Mouse (Mus musculus): Measurements from ENCODE around the gene Fpr2.
"Not testable (repeated sequence)": the region's sequence is repeated elsewhere in the genome, so short reads cannot be mapped to it uniquely, and the experiment has no call there.

The Fpr2 gene

GRCm38 (mm10) chr17:17887774-17888248 lies at the start of gene Fpr2, which contains the start of gene Fpr3:
Gene Fpr2, plus strand, starts transcription at chr17:17887824.
Gene Fpr3, plus strand, starts transcription at chr17:17887852.
- DNase-seq (ENCODE audit: low read depth, low spot score) = no peak

GRCm38 (mm10) chr17:17837919-17838701 lies 49.5 kb upstream of the Fpr2 start:
- peak; percentile 96 for DNase-seq (ENCODE audit: low read depth, low spot score)

DNA sequence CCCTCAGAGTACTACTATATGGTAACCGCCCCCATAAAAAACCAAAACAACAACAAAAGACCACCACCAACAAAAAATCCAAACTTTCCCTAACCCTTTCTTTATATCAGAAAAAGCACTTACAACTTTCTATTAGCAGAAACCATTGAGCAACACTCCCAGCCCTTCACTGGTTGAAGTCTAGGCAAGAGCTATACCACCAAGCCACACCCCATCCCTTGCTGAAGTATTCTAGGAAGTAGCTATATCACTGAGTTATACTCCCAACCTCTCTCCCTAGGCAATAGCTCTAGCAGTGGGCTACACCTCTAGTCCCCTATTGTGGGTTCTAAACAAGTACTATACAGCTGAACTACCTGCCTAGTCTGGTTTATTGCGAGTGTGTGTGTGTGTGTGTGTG lies 48.3 kb upstream of the Fpr2 start:
- DNase-seq (ENCODE audit: low read depth, low spot score) = no peak

DNA sequence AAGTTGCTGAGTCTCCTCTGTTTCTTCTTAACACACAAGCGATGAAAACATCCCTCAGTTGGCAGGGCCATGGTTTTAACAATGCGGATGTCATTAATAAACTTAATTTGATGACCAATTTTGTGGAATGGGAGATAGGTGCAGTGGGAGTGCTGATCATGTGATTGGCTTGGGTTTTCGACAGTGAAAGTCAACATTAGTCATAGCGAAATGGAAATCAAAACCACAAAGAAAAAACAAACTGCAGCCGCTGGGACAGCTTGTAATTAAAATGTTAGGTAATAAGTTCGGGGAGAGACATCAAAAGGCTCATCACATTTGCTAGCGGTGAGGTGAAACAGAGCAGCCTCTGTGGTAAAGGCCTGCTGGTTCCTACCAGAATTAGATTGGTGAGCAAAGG lies 46.8 kb upstream of the Fpr2 start:
- DNase-seq (ENCODE audit: low read depth, low spot score) = no peak

DNA sequence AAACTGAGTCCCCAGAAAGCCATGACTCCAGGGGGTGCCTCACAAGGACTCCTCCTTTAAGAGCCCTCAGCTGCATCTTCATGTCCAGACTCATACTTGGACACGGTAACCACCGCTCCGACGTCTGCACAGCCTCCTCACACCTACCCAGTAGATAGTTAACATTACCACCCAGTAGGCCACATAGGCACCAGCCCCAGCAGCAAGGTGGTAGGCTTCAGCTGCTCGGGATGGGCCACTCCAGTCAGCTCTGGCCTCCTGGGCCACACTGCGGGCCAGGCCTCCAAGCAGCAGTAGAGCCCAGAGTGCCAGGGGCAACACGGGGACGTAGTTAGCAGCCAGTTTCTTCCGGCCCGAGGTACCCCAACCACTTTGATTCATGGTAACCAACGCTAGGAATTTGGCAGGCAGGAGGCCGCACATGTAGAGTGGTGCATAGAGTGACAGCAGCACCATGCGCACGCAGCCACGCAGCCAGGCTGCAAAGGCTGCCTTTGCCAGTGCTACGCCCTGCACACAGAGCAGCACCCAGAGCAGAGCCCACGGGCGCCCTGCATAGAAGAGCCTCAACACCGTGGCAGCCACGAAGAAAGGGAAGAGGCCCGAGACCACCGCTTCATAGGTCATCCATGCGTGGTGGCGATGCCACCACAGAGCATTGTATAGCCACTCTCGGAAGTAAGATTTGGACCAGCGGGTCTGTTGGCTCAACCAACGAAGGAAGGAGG lies 43.9 kb upstream of the Fpr2 start:
- no peak for DNase-seq (ENCODE audit: low read depth, low spot score)

DNA sequence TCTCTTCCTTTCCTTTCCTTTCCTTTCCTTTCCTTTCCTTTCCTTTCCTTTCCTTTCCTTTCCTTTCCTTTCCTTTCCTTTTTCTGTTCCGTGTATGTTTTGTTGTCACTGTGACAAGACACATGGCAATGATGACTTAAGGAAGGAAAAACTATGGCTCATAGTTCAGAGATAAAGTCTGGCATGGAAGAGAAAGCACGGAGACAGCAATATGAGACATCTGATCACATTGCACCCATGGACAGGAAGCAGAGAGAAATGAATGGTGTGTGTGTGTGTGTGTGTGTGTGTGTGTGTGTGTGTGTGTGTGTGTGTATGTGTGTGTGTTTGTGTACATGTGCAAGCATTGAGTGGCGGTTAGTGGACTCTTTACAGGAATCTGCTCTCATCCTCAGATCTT lies 43.0 kb upstream of the Fpr2 start:
- not testable (repeated sequence) for DNase-seq (ENCODE audit: low read depth, low spot score)

- DNase-seq (ENCODE audit: low read depth, low spot score) = no peak
These were observed 42.2 kb upstream of the Fpr2 start for GRCm38 (mm10) chr17:17845187-17846027.

- no peak for DNase-seq (ENCODE audit: low read depth, low spot score)
These were observed 38.6 kb upstream of the Fpr2 start for GRCm38 (mm10) chr17:17848988-17849387.

DNA sequence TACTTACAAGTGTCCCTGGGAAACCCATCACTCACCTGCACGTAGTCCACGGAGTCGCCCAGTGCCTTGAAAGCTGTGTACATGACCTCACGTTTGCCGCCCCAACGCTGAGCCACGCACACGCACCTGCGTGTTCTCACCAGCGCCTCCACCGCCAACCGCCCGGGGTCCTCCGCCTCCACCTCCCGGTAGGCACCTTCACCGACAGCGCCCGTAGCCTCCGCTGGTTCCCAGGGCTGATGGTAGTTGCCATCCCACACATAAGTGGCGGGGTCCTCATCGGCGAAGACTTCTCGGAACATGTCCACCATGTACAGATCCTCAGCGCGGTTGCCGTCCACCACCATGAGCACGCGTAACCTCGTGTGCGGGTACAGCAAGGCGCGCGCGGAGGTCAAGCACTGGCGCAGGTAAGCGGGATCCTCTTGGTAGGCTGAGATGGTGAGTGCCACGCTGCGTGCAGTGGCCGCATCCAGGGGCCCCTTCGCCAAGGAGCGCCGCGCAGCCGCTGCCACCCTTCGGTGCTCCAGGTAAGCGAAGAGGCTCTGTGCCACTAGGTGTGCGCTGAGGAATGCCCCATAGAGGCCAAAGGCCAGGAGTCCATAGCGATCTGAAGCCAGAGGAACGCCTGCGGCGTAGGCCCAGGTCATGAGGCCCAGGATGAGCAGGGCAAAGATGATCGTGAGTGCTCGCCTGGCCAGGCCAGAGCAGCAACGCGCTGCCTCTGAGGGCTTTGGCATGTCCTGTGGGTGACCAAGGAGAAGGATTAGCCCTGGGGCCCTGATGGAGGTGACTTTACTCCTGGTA lies 37.5 kb upstream of the Fpr2 start:
- DNase-seq (ENCODE audit: low read depth, low spot score) = no peak

DNA sequence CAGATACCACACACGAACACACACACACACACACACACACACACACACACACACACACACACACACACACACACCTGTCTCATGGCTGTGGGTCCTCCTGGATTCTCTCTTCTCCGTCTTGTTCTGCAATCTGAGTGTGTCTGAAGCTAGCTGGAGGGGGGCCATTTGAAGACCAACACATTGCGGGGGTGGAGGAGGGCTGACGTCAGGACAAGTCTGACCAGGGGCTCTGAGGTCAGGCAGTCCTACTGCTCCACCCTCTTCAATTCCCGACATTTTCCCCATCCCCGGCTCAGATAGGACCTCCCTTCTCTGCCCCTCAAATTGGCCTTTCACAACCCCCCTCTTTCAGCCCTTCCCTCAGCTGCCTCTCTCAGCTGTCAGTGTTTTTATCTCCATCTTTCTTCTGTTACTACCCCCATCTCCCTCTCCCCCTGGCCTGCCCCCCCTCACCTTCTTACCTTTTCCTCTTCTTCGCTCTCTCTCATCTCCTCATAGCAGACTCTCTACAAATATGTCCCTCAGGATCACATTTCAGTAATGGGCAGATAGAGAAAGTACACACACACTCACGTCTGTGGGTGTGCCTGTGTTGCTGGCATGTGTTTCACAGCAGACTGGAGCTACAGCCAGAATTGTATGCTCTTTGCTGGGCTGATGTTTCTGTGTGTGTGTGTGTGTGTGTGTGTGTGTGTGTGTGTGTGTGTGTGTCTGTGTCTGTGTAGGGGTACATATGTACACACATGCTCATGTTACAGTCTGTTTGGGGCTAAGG lies 32.4 kb upstream of the Fpr2 start, which contains the start of gene Has1:
Gene Has1 (minus strand): TSS at position 142 of the 775 bp plus-strand sequence.
- DNase-seq (ENCODE audit: low read depth, low spot score) = no peak

- peak; percentile 31 for DNase-seq (ENCODE audit: low read depth, low spot score)
These were observed 31.0 kb upstream of the Fpr2 start for GRCm38 (mm10) chr17:17856612-17857011.

DNA sequence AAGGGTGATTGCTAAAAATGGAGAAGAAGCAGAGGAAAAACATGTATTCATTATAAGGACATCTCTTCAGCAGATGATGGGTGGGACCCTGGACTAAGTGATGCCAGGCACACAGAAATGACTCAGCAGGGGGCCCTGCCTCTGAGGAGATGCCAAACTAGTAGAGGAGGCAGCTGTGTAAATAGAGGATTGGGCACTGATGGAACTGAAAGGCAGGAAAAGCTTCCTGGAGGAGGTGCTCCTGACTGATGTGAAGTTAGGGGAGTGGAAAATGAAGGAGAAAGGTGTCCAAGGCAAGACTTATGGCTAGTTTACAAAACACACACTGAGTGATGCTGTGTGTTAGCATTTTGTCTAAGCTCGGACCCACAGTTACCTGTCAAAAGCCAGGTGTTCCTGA lies 30.2 kb upstream of the Fpr2 start:
- DNase-seq (ENCODE audit: low read depth, low spot score) = no peak

GRCm38 (mm10) chr17:17860110-17860509 lies 27.5 kb upstream of the Fpr2 start:
- DNase-seq (ENCODE audit: low read depth, low spot score) = no peak

DNA sequence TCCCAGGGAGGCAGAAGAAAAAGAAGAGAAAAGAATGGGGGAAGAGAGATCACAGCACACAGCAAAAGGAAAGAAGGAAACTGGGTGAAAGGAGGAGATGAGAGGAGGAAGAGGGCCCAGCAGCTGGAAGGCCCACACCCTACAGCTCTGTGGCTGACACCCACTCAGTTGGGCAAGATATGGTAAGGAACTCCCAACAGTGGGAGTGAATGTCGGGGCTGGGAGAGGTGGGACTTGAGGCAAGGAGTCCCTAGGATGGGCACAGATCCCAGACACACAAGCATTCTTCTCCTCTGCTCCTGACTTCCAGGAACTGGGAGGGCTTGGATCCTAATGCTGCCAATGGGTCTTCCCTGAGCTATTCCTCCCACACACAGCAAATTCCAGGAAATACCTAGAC lies 25.3 kb upstream of the Fpr2 start:
- no peak for DNase-seq (ENCODE audit: low read depth, low spot score)

- DNase-seq (ENCODE audit: low read depth, low spot score) = no peak
These were observed 22.5 kb upstream of the Fpr2 start for GRCm38 (mm10) chr17:17865168-17865567.

DNA sequence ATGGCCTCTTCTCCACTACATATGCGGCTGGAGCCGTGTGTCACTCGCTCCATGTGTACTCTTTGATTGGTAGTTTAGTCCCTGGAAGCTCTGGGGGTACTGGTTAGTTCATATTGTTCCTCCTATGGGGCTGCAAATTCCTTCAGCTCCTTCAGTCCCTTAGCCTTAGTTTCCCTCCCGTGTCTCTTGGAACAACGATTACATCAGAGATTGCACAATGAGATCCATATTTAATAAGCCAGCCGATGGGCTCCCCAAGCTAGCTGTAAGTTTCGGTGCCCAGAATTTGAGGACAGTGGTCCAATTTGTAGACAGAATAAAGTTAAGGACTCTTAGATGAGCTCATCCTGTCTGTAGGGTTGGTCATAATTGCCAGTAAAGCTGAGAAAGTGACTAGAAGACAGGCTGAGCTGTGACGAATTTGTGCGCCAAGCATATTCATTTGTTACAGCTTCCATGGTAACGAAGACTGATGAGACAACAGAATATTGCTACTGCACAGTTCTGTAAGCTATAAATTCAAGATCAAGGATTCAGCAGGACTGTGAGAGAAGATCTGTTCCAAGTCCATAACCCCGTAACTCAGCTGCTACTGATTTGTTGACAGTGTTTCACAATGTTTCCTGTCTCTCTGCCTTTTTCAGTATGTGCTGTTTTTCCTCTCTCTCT lies 20.7 kb upstream of the Fpr2 start:
- DNase-seq (ENCODE audit: low read depth, low spot score) = peak; percentile 50

DNA sequence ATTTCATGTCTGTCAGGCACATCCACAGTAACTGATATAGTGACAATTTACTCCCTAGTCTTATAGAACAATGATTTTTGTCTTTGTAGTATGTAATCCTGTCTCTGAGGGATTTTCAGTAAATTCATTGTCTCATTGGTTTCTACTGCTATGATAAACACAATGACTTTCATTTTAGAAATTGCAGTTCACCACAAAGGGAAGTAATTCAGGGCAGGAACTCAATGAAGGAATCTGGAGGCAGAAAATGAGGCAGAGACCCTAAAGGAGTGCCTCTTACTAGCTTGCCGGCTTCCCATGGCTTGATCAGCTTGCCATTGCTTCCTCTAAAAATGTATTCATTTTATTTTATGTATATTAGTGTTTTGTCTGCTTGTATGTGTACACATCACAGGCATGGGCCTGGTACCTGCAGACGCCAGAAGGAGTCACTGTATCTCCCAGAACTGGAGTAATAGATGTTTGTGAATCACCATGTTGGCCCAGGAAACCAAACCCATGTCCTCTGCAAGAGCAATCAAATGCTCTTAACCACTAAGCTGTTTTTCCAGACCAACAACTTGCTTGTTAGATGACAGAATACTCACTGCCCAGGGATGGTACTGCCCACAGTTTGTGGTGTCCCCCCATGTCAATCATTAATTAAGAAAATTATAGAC lies 16.6 kb upstream of the Fpr2 start:
- DNase-seq (ENCODE audit: low read depth, low spot score) = no peak

- DNase-seq (ENCODE audit: low read depth, low spot score) = no peak
These were observed 15.9 kb upstream of the Fpr2 start for GRCm38 (mm10) chr17:17871697-17872096.

DNA sequence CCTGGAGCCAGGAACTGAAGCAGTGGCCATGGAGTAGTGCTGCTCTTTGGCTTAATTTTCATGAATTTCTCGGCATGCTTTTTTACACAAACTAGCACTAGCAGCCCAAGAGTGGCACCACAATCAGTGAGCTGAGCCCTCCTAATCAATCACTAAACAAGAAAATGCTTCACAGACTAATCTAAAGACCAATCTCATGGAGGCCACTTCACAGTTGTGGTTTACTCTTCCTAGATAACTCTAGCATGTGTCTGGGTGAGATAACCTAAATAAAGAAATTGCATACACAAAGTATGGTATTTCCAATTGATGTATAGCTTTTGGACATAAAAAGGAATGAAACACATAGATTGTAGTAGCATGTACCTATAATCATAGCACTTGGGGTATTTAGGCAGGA lies 8.3 kb upstream of the Fpr2 start:
- DNase-seq (ENCODE audit: low read depth, low spot score) = no peak
